Mouse (Mus musculus): ENCODE measurements around the gene Rassf3.

- TF ChIP-seq CTCF (IDR thresholded peaks at IDR 0.05; ENCODE audit: control insufficient read depth, insufficient read depth, insufficient replicate concordance, low read depth, low read length), result no peak
- no peak for TF ChIP-seq POLR2A (IDR thresholded peaks at IDR 0.05; ENCODE audit: control insufficient read depth, low read depth, low read length)
Observed at GRCm38 (mm10) chr10:121403104-121403503, 73.0 kb downstream of the Rassf3 start.
